Mouse (Mus musculus) ES-Bruce4 (cell line): ENCODE measurements at regions not wholly inside any gene's neighbourhood (a gene's known extent, or its start where the extent isn't known, plus 50 kb on each side); places are given as distances from the start of the nearest gene placed in this dataset.

ENCODE experiments used
- H3K27ac ChIP-seq: 2 replicates; pipeline ENCODE4 v1.5.1; 2012; ENCODE audit warnings: low read length, inconsistent platforms; ENCODE audit not compliant: insufficient read depth
- H3K27me3 ChIP-seq: 2 replicates; pipeline ENCODE4 v1.6.1; 2012; ENCODE audit warnings: mild to moderate bottlenecking, low read length, inconsistent platforms; ENCODE audit not compliant: control insufficient read depth, poor library complexity, insufficient read depth, severe bottlenecking
- H3K36me3 ChIP-seq: 2 replicates; pipeline ENCODE4 v1.6.1; 2012; ENCODE audit warnings: inconsistent platforms, mild to moderate bottlenecking, low read length, moderate library complexity; ENCODE audit not compliant: control insufficient read depth, poor library complexity, insufficient read depth, severe bottlenecking
- H3K4me1 ChIP-seq: one replicate; pipeline ENCODE4 v1.8.1; 2011; ENCODE audit warnings: low read length; ENCODE audit not compliant: control insufficient read depth, insufficient read depth
- H3K4me3 ChIP-seq: 2 replicates; pipeline ENCODE4 v1.5.1; 2011; ENCODE audit warnings: low read depth, mild to moderate bottlenecking, low read length
- H3K9ac ChIP-seq: 2 replicates; pipeline ENCODE4 v1.6.1; 2012; ENCODE audit warnings: low read depth, mild to moderate bottlenecking, inconsistent platforms; ENCODE audit not compliant: poor library complexity, severe bottlenecking
- H3K9me3 ChIP-seq: replicated peaks from 2 replicates; pipeline ENCODE4 v1.6.1; 2012; ENCODE audit warnings: mild to moderate bottlenecking, low read length, inconsistent platforms; ENCODE audit not compliant: control insufficient read depth, poor library complexity, insufficient read depth, severe bottlenecking
- CTCF ChIP-seq: IDR thresholded peaks from one replicate; pipeline ENCODE4 v1.8.1; 2011; ENCODE audit warnings: low read depth, low read length
- EP300 ChIP-seq: IDR thresholded peaks from 2 replicates; pipeline ENCODE4 v1.6.1; 2011; ENCODE audit warnings: low read depth, low read length; ENCODE audit not compliant: insufficient read depth
- POLR2A ChIP-seq: IDR thresholded peaks from one replicate; pipeline ENCODE4 v1.8.1; 2011; ENCODE audit warnings: low read length; ENCODE audit not compliant: insufficient read depth

GRCm38 (mm10) chr10:111819755-111820451 is 152.6 kb upstream of the Krr1 start:
- Histone ChIP-seq H3K4me1 (no peaks in the 10 kb centered on the region), H3K9me3 (no peaks in the 10 kb centered on the region), H3K4me3 (no peak overlapping the region), H3K9ac (no peak overlapping the region), H3K27me3 (no peaks in the 10 kb centered on the region), H3K27ac (no peak overlapping the region), H3K36me3 (no peaks in the 10 kb centered on the region)
- TF ChIP-seq EP300 (no peak), CTCF (no peak), POLR2A (no peak)

GRCm38 (mm10) chr10:111824820-111825219 is 147.6 kb upstream of the Krr1 start:
- H3K27ac ChIP-seq, result no peak overlapping the region
- H3K4me3 ChIP-seq, result no peak overlapping the region
- H3K9ac ChIP-seq, result no peak overlapping the region
- H3K4me1 ChIP-seq, result no peaks in the 10 kb centered on the region
- H3K9me3 ChIP-seq, result no peaks in the 10 kb centered on the region
- H3K36me3 ChIP-seq, result no peaks in the 10 kb centered on the region
- no peaks in the 10 kb centered on the region; the same call in 1 of the 2 replicates for H3K27me3 ChIP-seq
- no peak for TF ChIP-seq EP300
- no peak for TF ChIP-seq CTCF

GRCm38 (mm10) chr10:111826033-111826754 is 146.3 kb upstream of the Krr1 start:
- Histone ChIP-seq H3K9ac (no peak overlapping the region), H3K27me3 (no peaks in the 10 kb centered on the region; the same call in 1 of the 2 replicates), H3K4me3 (no peak overlapping the region), H3K36me3 (no peaks in the 10 kb centered on the region), H3K27ac (no peak overlapping the region), H3K9me3 (no peaks in the 10 kb centered on the region), H3K4me1 (no peaks in the 10 kb centered on the region)
- TF ChIP-seq CTCF (no peak), EP300 (no peak), POLR2A (no peak)

GRCm38 (mm10) chr10:111827246-111827645 is 145.2 kb upstream of the Krr1 start:
- no peaks in the 10 kb centered on the region for H3K36me3 ChIP-seq
- TF ChIP-seq EP300, result no peak
- TF ChIP-seq POLR2A, result no peak
- no peak for TF ChIP-seq CTCF
- no peak overlapping the region for H3K4me3 ChIP-seq
- H3K4me1 ChIP-seq, result no peaks in the 10 kb centered on the region
- H3K9ac ChIP-seq, result no peak overlapping the region
- H3K27me3 ChIP-seq, result no peaks in the 10 kb centered on the region; the same call in 1 of the 2 replicates
- H3K27ac ChIP-seq, result no peak overlapping the region
- no peaks in the 10 kb centered on the region for H3K9me3 ChIP-seq

GRCm38 (mm10) chr10:111827930-111828329 is 144.5 kb upstream of the Krr1 start:
- H3K27me3 ChIP-seq, result no peaks in the 10 kb centered on the region; the same call in 1 of the 2 replicates
- no peaks in the 10 kb centered on the region for H3K4me1 ChIP-seq
- H3K9ac ChIP-seq, result no peak overlapping the region
- H3K9me3 ChIP-seq, result no peaks in the 10 kb centered on the region
- no peak overlapping the region for H3K4me3 ChIP-seq
- no peak overlapping the region for H3K27ac ChIP-seq
- TF ChIP-seq POLR2A, result no peak
- TF ChIP-seq EP300, result no peak
- no peak for TF ChIP-seq CTCF
- no peaks in the 10 kb centered on the region for H3K36me3 ChIP-seq

- Histone ChIP-seq H3K9ac (no peak overlapping the region), H3K27ac (no peak overlapping the region), H3K36me3 (no peaks in the 10 kb centered on the region), H3K9me3 (no peaks in the 10 kb centered on the region), H3K4me1 (no peaks in the 10 kb centered on the region), H3K27me3 (no peaks in the 10 kb centered on the region; the same call in 1 of the 2 replicates), H3K4me3 (no peak overlapping the region)
- TF ChIP-seq CTCF (no peak), EP300 (no peak), POLR2A (no peak)
Measured at GRCm38 (mm10) chr10:111828610-111829009, 143.9 kb upstream of the Krr1 start.
